Mouse (Mus musculus) lung, postnatal 0 days (tissue): ENCODE results near the gene Prkcb.

ENCODE experiments used
- CTCF ChIP-seq: IDR thresholded peaks from 2 replicates; pipeline ENCODE4 v1.5.1; 2016; ENCODE audit warnings: antibody characterized with exemption, mild to moderate bottlenecking
- EP300 ChIP-seq: IDR thresholded peaks from 2 replicates; pipeline ENCODE4 v1.6.1; 2016; ENCODE audit warnings: antibody characterized with exemption, mild to moderate bottlenecking, control low read depth

DNA sequence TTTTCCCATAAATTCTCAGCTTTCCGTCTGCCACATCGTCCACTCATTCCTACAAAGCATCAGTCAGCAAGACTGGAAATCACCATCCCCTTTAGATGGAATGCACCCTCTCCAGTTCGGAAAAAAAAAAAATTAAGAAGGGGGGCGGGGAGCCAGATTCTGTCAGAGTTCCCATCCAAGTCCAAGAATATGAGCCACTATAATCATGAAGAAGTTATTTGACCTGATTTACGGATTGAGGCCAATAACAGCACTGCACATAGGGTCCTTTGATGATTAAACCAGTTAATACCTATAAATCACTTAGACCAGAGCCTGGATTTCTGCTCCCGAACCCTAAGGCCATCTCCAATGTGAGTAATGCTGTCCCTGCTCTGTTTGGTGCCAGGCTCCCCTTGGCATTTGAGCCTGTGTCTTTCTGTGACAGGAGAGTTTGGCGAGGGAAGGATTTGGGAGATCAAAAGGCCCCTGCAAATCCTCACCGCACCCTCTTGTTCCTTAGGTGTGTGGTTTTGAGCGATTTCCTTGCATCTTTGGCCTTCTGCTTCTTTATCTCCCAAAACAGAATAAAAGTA, 308.1 kb downstream of the Prkcb start:
- TF ChIP-seq EP300, result no peak
- no peak for TF ChIP-seq CTCF
